Mouse (Mus musculus) hindbrain, postnatal 0 days (tissue): ENCODE measurements at regions not wholly inside any gene's neighbourhood (a gene's known extent, or its start where the extent isn't known, plus 50 kb on each side); places are given as distances from the start of the nearest gene placed in this dataset.

ENCODE experiments used
- ATAC-seq: fragments of 200-750 bp; cut with Nextera tagmentation; 2 replicates; pipeline ENCODE4 v1.8.0; 2017; ENCODE audit warnings: mild to moderate bottlenecking, moderate TSS enrichment, moderate library complexity
- DNase-seq: peaks from one replicate; pipeline ENCODE4 v3.0.0-alpha.2; 2015; ENCODE audit warnings: low spot score
- H3K27ac ChIP-seq: fragments of 300-500 bp; sonication (generic); 2 replicates; pipeline ENCODE4 v1.5.1; 2014; ENCODE audit warnings: mild to moderate bottlenecking
- H3K27me3 ChIP-seq: fragments of 300-500 bp; sonication (generic); 2 replicates; pipeline ENCODE4 v1.6.1; 2014; ENCODE audit warnings: low read length, mixed read lengths; ENCODE audit not compliant: insufficient read depth
- H3K36me3 ChIP-seq: fragments of 300-500 bp; sonication (generic); 2 replicates; pipeline ENCODE4 v1.6.1; 2014; ENCODE audit warnings: low read length, mixed read lengths; ENCODE audit not compliant: insufficient read depth
- H3K4me1 ChIP-seq: fragments of 300-500 bp; sonication (generic); 2 replicates; pipeline ENCODE4 v1.6.1; 2014; ENCODE audit warnings: antibody characterized with exemption, low read length, mixed read lengths; ENCODE audit not compliant: insufficient read depth
- H3K4me2 ChIP-seq: fragments of 300-500 bp; sonication (generic); 2 replicates; pipeline ENCODE4 v1.6.1; 2014; ENCODE audit warnings: low read depth, mild to moderate bottlenecking, low read length, moderate library complexity, mixed read lengths
- H3K4me3 ChIP-seq: fragments of 300-500 bp; sonication (generic); 2 replicates; pipeline ENCODE4 v1.5.1; 2014; ENCODE audit warnings: low read length
- H3K9ac ChIP-seq: fragments of 300-500 bp; sonication (generic); replicated peaks from 2 replicates; pipeline ENCODE4 v1.6.1; 2014; ENCODE audit warnings: mild to moderate bottlenecking, low read length, moderate library complexity, mixed read lengths
- H3K9me3 ChIP-seq: fragments of 300-500 bp; sonication (generic); 2 replicates; pipeline ENCODE4 v1.6.1; 2016; ENCODE audit warnings: low read length, mixed read lengths
- CTCF ChIP-seq: IDR thresholded peaks from 2 replicates; pipeline ENCODE4 v1.5.1; 2016; ENCODE audit warnings: antibody characterized with exemption, control low read depth, low read depth
- WGBS: fragments of 180-500 bp; shearing (Covaris S2); extraction: QIAGEN DNeasy Blood & Tissue Kit; methylation state at CpG from one replicate; pipeline ENCODE4 v1.1.7; 2014; 5-methylcytosine and 5-hydroxymethylcytosine counted together

DNA sequence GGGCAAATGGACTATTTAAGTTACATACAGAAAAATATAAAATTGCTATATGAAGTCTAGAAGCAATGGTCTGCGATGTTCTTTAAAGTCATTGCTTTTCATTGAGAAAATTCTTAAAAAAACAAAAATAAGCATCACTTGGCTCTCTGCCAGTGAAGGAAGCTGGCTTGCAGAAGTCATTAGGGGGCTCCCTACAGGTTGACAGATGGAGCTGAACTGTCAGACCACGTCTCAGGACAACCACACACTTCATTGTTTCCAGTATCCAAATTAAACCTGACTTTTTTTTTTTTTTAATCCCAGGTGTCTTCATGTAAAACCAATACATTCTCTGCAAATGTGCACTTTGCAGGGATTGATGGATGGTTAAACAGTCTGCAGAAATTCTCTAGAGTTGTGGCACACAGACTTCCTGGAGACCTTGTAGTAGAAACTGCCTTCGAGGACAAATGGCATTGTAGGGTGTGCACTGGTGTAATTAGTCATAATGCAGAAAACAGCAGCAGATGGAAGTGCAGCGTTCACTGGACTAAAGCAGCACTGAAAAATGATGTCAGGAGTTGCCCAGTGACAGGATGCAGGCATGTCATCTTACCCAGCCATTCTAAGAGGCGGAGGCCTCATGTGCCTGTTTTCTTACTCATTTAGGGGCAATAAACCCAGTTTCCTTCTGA lies 203.4 kb upstream of the Impg1 start:
- no peak overlapping the region for H3K9ac ChIP-seq
- TF ChIP-seq CTCF = no peak
- no peak overlapping the region for H3K27ac ChIP-seq
- peak; percentile 49 for DNase-seq
- WGBS = 49% methylated on average over 5 of the region's 5 CpGs
- peak; percentile 70 for ATAC-seq
- H3K4me3 ChIP-seq = no peak overlapping the region
- H3K4me1 ChIP-seq = no peaks in the 10 kb centered on the region
- no peaks in the 10 kb centered on the region for H3K9me3 ChIP-seq
- H3K27me3 ChIP-seq = no peaks in the 10 kb centered on the region
- H3K36me3 ChIP-seq = no peaks in the 10 kb centered on the region
- no peak overlapping the region for H3K4me2 ChIP-seq

DNA sequence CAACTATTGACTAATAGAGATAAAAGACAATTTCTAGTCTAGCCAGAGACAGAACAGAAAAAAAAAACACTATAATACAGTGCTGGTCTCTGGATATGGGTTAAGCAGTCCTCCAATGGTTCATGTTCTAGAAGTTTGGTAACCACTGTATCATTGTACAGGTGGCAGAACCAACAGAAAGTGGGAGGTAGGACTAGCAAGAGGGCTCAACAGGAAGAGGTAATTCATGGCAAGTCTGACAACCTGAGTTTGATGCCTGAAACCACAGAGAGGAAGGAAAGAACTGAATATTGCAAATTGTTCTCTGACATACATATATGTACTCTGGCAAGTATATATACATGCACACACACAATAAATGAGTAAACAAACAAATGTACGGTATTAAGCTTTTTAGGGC lies 193.5 kb upstream of the Impg1 start:
- Histone ChIP-seq H3K4me1 (no peaks in the 10 kb centered on the region), H3K27me3 (no peaks in the 10 kb centered on the region), H3K9ac (no peak overlapping the region), H3K4me2 (no peak overlapping the region), H3K36me3 (no peaks in the 10 kb centered on the region), H3K9me3 (no peaks in the 10 kb centered on the region), H3K27ac (no peak overlapping the region), H3K4me3 (no peak overlapping the region)
- no peak for TF ChIP-seq CTCF
- ATAC-seq (no peak), DNase-seq (no peak)
- WGBS = 88% methylated on average over 1 of the region's 1 CpGs

GRCm38 (mm10) chr9:80615114-80615513 lies 149.8 kb upstream of the Impg1 start:
- TF ChIP-seq CTCF = no peak
- no peak for DNase-seq
- Histone ChIP-seq H3K9me3 (no peaks in the 10 kb centered on the region), H3K4me1 (no peaks in the 10 kb centered on the region), H3K4me3 (no peak overlapping the region), H3K4me2 (no peak overlapping the region), H3K9ac (no peak overlapping the region), H3K27me3 (no peaks in the 10 kb centered on the region), H3K27ac (no peak overlapping the region), H3K36me3 (no peaks in the 10 kb centered on the region)
- no peak for ATAC-seq
- 38% methylated on average over 3 of the region's 3 CpGs for WGBS

- Histone ChIP-seq H3K9me3 (no peaks in the 10 kb centered on the region), H3K27me3 (no peaks in the 10 kb centered on the region), H3K4me2 (no peak overlapping the region), H3K4me3 (no peak overlapping the region), H3K9ac (no peak overlapping the region), H3K27ac (0 out of 2 replicates have a peak overlapping the region, but pooled peaks have one; percentile 27), H3K36me3 (no peaks in the 10 kb centered on the region), H3K4me1 (no peaks in the 10 kb centered on the region)
- DNase-seq = peak; percentile 55
- ATAC-seq = no peak
- TF ChIP-seq CTCF = no peak
Measured at GRCm38 (mm10) chr9:80600019-80600418, 134.7 kb upstream of the Impg1 start.

GRCm38 (mm10) chr9:80565388-80566024 lies 100.2 kb upstream of the Impg1 start:
- Histone ChIP-seq H3K9ac (no peak overlapping the region), H3K4me1 (no peaks in the 10 kb centered on the region), H3K4me2 (no peak overlapping the region), H3K4me3 (no peak overlapping the region), H3K9me3 (no peaks in the 10 kb centered on the region), H3K27ac (no peak overlapping the region), H3K36me3 (no peaks in the 10 kb centered on the region), H3K27me3 (no peaks in the 10 kb centered on the region)
- no peak for TF ChIP-seq CTCF
- DNase-seq = no peak
- no peak for ATAC-seq
- 92% methylated on average over 4 of the region's 4 CpGs for WGBS

- H3K4me3 ChIP-seq = no peak overlapping the region
- no peaks in the 10 kb centered on the region for H3K36me3 ChIP-seq
- no peak for ATAC-seq
- no peaks in the 10 kb centered on the region for H3K4me1 ChIP-seq
- DNase-seq = no peak
- H3K27me3 ChIP-seq = no peaks in the 10 kb centered on the region
- WGBS = 84% methylated on average over 2 of the region's 2 CpGs
- no peak overlapping the region for H3K4me2 ChIP-seq
- no peak overlapping the region for H3K9ac ChIP-seq
- no peak overlapping the region for H3K27ac ChIP-seq
- H3K9me3 ChIP-seq = no peaks in the 10 kb centered on the region
- TF ChIP-seq CTCF = no peak
Measured at GRCm38 (mm10) chr9:80563655-80564054, 98.4 kb upstream of the Impg1 start.

DNA sequence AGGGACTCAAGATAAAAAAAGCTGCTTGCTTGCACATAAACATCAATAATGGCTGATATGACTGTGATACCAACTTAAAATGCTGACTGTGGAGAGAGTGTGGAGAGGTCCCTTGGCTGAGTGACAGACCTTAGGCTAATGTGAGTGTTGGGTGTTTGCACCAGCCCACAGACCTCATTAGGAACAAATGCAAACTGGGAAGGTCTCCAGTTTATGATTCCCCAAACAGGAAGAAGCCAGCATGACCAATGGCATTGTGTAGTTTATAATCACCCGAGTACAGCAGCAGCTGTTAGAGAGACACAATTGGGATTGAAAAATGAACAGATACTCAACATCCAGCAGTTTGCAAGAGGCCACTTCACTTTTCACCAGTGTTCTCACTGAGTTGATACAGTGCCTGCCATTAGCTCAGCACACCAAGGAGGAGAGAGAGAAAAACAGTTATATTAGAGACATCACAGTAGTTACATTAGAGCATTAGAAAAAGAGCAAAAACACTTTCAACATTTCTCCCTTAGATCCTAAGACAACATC lies 90.3 kb upstream of the Impg1 start:
- Histone ChIP-seq H3K27ac (no peak overlapping the region), H3K27me3 (no peaks in the 10 kb centered on the region), H3K36me3 (no peaks in the 10 kb centered on the region), H3K9me3 (no peaks in the 10 kb centered on the region), H3K4me1 (no peaks in the 10 kb centered on the region), H3K4me2 (no peak overlapping the region), H3K9ac (no peak overlapping the region), H3K4me3 (no peak overlapping the region)
- no peak for ATAC-seq
- DNase-seq = peak; percentile 15
- TF ChIP-seq CTCF = no peak
- WGBS = 20% methylated on average over 1 of the region's 1 CpGs
